8 mouse cellular contexts compared by ENCODE assay signal in the genomic region with DNA sequence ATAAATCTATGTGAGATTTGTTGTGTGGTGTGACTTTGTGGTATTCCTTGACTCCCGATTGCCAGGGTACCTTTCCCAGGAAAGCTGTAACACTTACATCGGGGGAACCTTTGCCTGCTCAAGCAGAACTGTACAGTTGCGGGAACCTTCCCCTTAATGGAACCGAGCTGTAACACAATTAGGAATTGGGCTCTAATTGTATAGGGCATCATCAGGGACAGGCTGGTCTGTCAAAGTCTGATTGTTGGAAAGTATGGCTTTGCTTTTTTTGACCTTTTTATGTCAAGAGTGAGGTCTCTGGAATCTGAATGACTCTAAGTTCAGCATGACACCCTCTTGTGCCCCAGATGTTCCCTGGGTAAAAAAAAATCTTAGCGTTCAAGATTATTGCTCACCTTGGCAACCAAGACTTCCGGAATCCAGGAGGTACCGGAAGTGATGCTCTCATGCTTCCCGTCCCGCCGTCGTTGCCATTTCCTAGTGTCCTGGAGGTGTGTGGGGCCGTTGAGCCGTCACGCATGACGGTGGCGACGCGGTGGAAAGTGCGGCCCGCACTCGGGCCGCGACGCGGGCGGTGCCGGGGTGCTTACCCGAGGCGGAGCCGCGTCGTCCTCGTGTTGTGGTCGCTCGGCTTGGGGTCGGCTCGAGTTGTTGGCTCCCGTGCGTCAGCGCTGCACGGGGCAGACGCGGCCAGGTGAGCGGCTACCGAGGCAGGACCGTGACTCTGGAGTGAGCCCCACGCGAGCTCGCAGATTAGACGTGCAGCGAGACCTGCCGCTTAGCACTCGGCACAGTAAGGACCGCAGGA. TPM values are rescaled to one million over a fixed set of nuclear protein-coding genes. Genes with fewer than 3 reads are reported as not detected.
DNase-seq lines count a peak whose midpoint lies in the region; ATAC-seq and TF ChIP-seq lines count a peak whose summit lies in the region.

No protein-coding gene starts in this region.

- 0 out of 2 replicates have a peak, but pooled peaks cover 3% of the 10 kb centered on the region for H3K27me3 ChIP-seq in heart, embryonic 12.5 days (replicated peaks)
- H3K27me3 ChIP-seq in kidney, embryonic 16.5 days (ENCODE audit: insufficient read depth, low read length), result no peaks in the 10 kb centered on the region
- H3K27me3 ChIP-seq in liver, adult 2 months (ENCODE audit: control insufficient read depth, insufficient read depth, low read length), result no peaks in the 10 kb centered on the region

- no peaks in the 10 kb centered on the region for H3K9me3 ChIP-seq in heart, embryonic 12.5 days (replicated peaks)
- 0 out of 2 replicates have a peak, but pooled peaks cover 3% of the 10 kb centered on the region for H3K9me3 ChIP-seq in kidney, embryonic 16.5 days (ENCODE audit: low read length)

- H3K79me2 ChIP-seq in liver, adult 2 months (ENCODE audit: control insufficient read depth, insufficient read depth, low read length), result no peaks in the 10 kb centered on the region

- peak; percentile 89 for DNase-seq in CD4-positive, CD25-positive, alpha-beta regulatory T cell, adult 2 months (ENCODE audit: low read depth, low spot score)
- peak; percentile 43 for DNase-seq in brain, embryonic 18.5 days (ENCODE audit: low read depth, low spot score)
- peak; percentile 20 for DNase-seq in fibroblast of lung, adult 2 months (ENCODE audit: low read depth)
- DNase-seq in liver, adult 2 months (ENCODE audit: extremely low read depth, low read depth, low spot score), result peak; percentile 74
- DNase-seq in spleen, postnatal 36 days (ENCODE audit: low spot score in 2 of 2), result peak; percentile 56 to 59

- TF ChIP-seq CTCF in liver, adult 2 months (IDR thresholded peaks at IDR 0.05; ENCODE audit: low read depth, low read length), result no peak

- 0 out of 2 replicates have a peak, but pooled peaks cover 5% of the 10 kb centered on the region for H3K4me1 ChIP-seq in heart, embryonic 12.5 days (replicated peaks)
- peaks cover 6% of the 10 kb centered on the region for H3K4me1 ChIP-seq in kidney, embryonic 16.5 days (ENCODE audit: insufficient read depth, low read length)
- no peaks in the 10 kb centered on the region for H3K4me1 ChIP-seq in liver, adult 2 months (ENCODE audit: control insufficient read depth, insufficient read depth, low read length)

- TF ChIP-seq POLR2A in liver, adult 2 months (IDR thresholded peaks at IDR 0.05; ENCODE audit: extremely low read depth, insufficient read depth, low read length), result peak; percentile 72

- H3K36me3 ChIP-seq in heart, embryonic 12.5 days, result 0 out of 2 replicates have a peak, but pooled peaks cover 17% of the 10 kb centered on the region
- no peaks in the 10 kb centered on the region for H3K36me3 ChIP-seq in kidney, embryonic 16.5 days (ENCODE audit: insufficient read depth, low read length)
- H3K36me3 ChIP-seq in liver, adult 2 months (ENCODE audit: control insufficient read depth, insufficient read depth, low read length), result peaks cover 13% of the 10 kb centered on the region

- peak overlapping the region; percentile 83 for H3K9ac ChIP-seq in heart, embryonic 12.5 days
- H3K9ac ChIP-seq in kidney, embryonic 16.5 days (replicated peaks; ENCODE audit: low read length), result peak overlapping the region; percentile 75
- H3K9ac ChIP-seq in liver, adult 2 months (ENCODE audit: low read depth, low read length), result peak overlapping the region; percentile 93

- peak overlapping the region; percentile 79 for H3K4me2 ChIP-seq in heart, embryonic 12.5 days
- H3K4me2 ChIP-seq in kidney, embryonic 16.5 days (replicated peaks; ENCODE audit: low read depth, low read length), result peak overlapping the region; percentile 77

- H3K27ac ChIP-seq in heart, embryonic 12.5 days (ENCODE audit: poor library complexity, severe bottlenecking), result no peak overlapping the region
- 0 out of 2 replicates have a peak overlapping the region, but pooled peaks have one; percentile 20 for H3K27ac ChIP-seq in kidney, embryonic 16.5 days (ENCODE audit: low read length)
- peak overlapping the region; percentile 56 for H3K27ac ChIP-seq in liver, adult 2 months (replicated peaks; ENCODE audit: insufficient read depth, low read depth, low read length)

- WGBS in heart, embryonic 12.5 days, result 6% methylated on average over 54 of the region's 54 CpGs
- 4% methylated on average over 53 of the region's 54 CpGs for WGBS in kidney, embryonic 16.5 days
- 7% methylated on average over 54 of the region's 54 CpGs for WGBS in liver, adult 2 months

- ATAC-seq in heart, embryonic 12.5 days (ENCODE audit: insufficient number of reproducible peaks, low FRiP score), result peak; percentile 67
- ATAC-seq in kidney, embryonic 16.5 days (ENCODE audit: low FRiP score, low TSS enrichment), result peak; percentile 94
- peak; percentile 62 for ATAC-seq in monocyte, adult 5-6 weeks (replicated peaks; ENCODE audit: insufficient number of reproducible peaks, low FRiP score, low TSS enrichment, poor library complexity, severe bottlenecking)

- H3K4me3 ChIP-seq in heart, embryonic 12.5 days, result peak overlapping the region; percentile 78
- peak overlapping the region; percentile 73 for H3K4me3 ChIP-seq in kidney, embryonic 16.5 days (ENCODE audit: low read length)
- H3K4me3 ChIP-seq in liver, adult 2 months (ENCODE audit: insufficient read depth, low read depth, low read length), result peak overlapping the region; percentile 86

RNA-seq across cellular contexts. Expression of a gene that starts 1.1 kb away (rescaled TPM):
- 2.5 and 2.8 TPM in 2 replicates for polyA plus RNA-seq in heart, embryonic 12.5 days (2016; fragmentation: Nextera tagmentation; extraction: Ambion mirVana)
- 6.0 and 7.7 TPM in 2 replicates for polyA plus RNA-seq in kidney, embryonic 16.5 days (2015; fragmentation: Nextera tagmentation; extraction: Ambion mirVana)
- 11.8 and 13.0 TPM in 2 replicates for total RNA-seq in liver, adult 2 months (2014; rRNA removed)
- polyA plus RNA-seq in liver, adult 2 months (2012; rRNA removed), result 2.7 and 3.8 TPM in 2 replicates
- total RNA-seq in monocyte, adult 5-6 weeks (2017), result 3.0 to 13.1 TPM (median 4.2 TPM) in 3 replicates

RNA-seq across cellular contexts. Expression of a gene that starts 20.8 kb away (rescaled TPM):
- polyA plus RNA-seq in heart, embryonic 12.5 days (2016; fragmentation: Nextera tagmentation; extraction: Ambion mirVana), result 59.0 and 60.3 TPM in 2 replicates
- polyA plus RNA-seq in kidney, embryonic 16.5 days (2015; fragmentation: Nextera tagmentation; extraction: Ambion mirVana), result 82.3 and 83.0 TPM in 2 replicates
- 52.2 TPM in 2 replicates for total RNA-seq in liver, adult 2 months (2014; rRNA removed)
- polyA plus RNA-seq in liver, adult 2 months (2012; rRNA removed), result 22.3 and 27.8 TPM in 2 replicates
- 75.8 to 125 TPM (median 95.0 TPM) in 3 replicates for total RNA-seq in monocyte, adult 5-6 weeks (2017)

RNA-seq across cellular contexts. Expression of a gene that starts 36.3 kb away (rescaled TPM):
- 12.0 and 14.0 TPM in 2 replicates for polyA plus RNA-seq in heart, embryonic 12.5 days (2016; fragmentation: Nextera tagmentation; extraction: Ambion mirVana)
- polyA plus RNA-seq in kidney, embryonic 16.5 days (2015; fragmentation: Nextera tagmentation; extraction: Ambion mirVana), result 24.9 and 25.1 TPM in 2 replicates
- 0.54 and 1.0 TPM in 2 replicates for total RNA-seq in liver, adult 2 months (2014; rRNA removed)
- polyA plus RNA-seq in liver, adult 2 months (2012; rRNA removed), result 0.04 and 0.11 TPM in 2 replicates
- total RNA-seq in monocyte, adult 5-6 weeks (2017), result 2.0 to 2.2 TPM (median 2.0 TPM) in 3 replicates

RNA-seq across cellular contexts. Expression of a gene that starts 42.7 kb away (rescaled TPM):
- 0.58 TPM in 1 of 2 replicates, not detected in the other for polyA plus RNA-seq in heart, embryonic 12.5 days (2016; fragmentation: Nextera tagmentation; extraction: Ambion mirVana)
- polyA plus RNA-seq in kidney, embryonic 16.5 days (2015; fragmentation: Nextera tagmentation; extraction: Ambion mirVana), result 0.55 and 0.64 TPM in 2 replicates
- not detected in 2 replicates for total RNA-seq in liver, adult 2 months (2014; rRNA removed)
- polyA plus RNA-seq in liver, adult 2 months (2012; rRNA removed), result not detected in 2 replicates
- total RNA-seq in monocyte, adult 5-6 weeks (2017), result not detected in 3 replicates

Comparison
In these comparisons a context has a peak if more than half of its experiments do, and no peak if none do; other contexts are left out.
1. DNase-seq: peak in every context shown above with its lines; median percentile 89 in CD4-positive, CD25-positive, alpha-beta regulatory T cell, adult 2 months; 74 in liver, adult 2 months; 58 in spleen, postnatal 36 days; 43 in brain, embryonic 18.5 days; 20 in fibroblast of lung, adult 2 months.
2. RNA of a gene that starts 36.3 kb away (polyA plus RNA-seq): 24.9 to 25.1 TPM in kidney, embryonic 16.5 days and 12.0 to 14.0 TPM in heart, embryonic 12.5 days; 0.04 to 0.11 TPM in liver, adult 2 months; every median in the first group is over 10 times any median in the second.
3. Peak in every context shown above with its lines, with median percentiles within 50 percentile points of each other: ATAC-seq, H3K4me3 ChIP-seq and H3K9ac ChIP-seq.